ENCODE assay signal across 18 mouse cellular contexts in the genomic region with DNA sequence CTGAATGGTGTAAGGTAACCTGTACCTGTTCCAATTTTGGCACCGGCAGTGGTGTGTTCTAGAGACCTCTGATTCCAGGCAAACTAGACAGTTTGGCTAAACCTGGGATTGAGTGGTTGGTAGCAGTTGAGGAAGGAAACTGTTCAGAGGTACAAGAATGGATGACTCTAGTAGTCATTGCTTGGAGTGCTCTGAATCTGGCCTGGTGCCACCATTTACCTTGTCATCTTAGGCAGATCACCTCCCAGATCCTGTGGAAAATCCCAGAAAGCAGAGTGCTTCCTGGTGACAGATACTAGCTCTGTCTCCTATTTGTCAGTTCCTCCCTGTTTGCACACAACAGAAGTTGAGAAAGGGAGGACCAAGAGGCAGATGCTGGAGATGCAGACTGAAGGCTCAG.
"Had no signal": no experiment of that assay in that cellular context is flagged by ENCODE, and none has a peak within 500 bp of the region (broad histone marks: within the 10 kb centered on the region; RNA-seq: fewer than 3 reads in every experiment).

No protein-coding gene starts in this region.

- H3K4me2 ChIP-seq: lung, embryonic 14.5 days; midbrain, embryonic 12.5 days; neural tube, embryonic 13.5 days; neural tube, embryonic 15.5 days had no signal

- H3K9me3 ChIP-seq: midbrain, embryonic 10.5 days; midbrain, embryonic 12.5 days; neural tube, embryonic 13.5 days; neural tube, embryonic 15.5 days had no signal

- H3K27me3 ChIP-seq: midbrain, embryonic 12.5 days; neural tube, embryonic 13.5 days; neural tube, embryonic 15.5 days had no signal

- ATAC-seq: midbrain, embryonic 16.5 days had no signal

- H3K4me3 ChIP-seq: midbrain, embryonic 10.5 days; midbrain, embryonic 12.5 days; myocyte; neural tube, embryonic 13.5 days; neural tube, embryonic 15.5 days had no signal

- H3K4me1 ChIP-seq: midbrain, embryonic 12.5 days had no signal

- H3K9ac ChIP-seq: lung, embryonic 14.5 days; midbrain, embryonic 12.5 days; neural tube, embryonic 13.5 days; neural tube, embryonic 15.5 days had no signal

- H3K27ac ChIP-seq: midbrain, embryonic 10.5 days; midbrain, embryonic 12.5 days; neural tube, embryonic 13.5 days; neural tube, embryonic 15.5 days had no signal

- DNase-seq: lung, embryonic 14.5 days; lung, postnatal 10 days; lung, postnatal 4 days; midbrain, embryonic 14.5 days; retina, postnatal 1 day; right cerebral cortex, adult 18-20 months; right cerebral cortex, postnatal 25 days; right cerebral cortex, postnatal 4 days; spleen, adult 18-20 months; thymus, adult 18-20 months; thymus, postnatal 14 days; thymus, postnatal 36 days had no signal
